Mouse (Mus musculus) ovary, postnatal 36 days (tissue): ENCODE results near the gene Uba5.
A peak's percentile ranks its signal among the peaks of the same experiment; 100 is the strongest.

Experiments
- DNase-seq: peaks from one replicate; pipeline ENCODE4 v3.0.0; 2022; ENCODE audit warnings: low spot score, mixed read lengths

The Uba5 gene

DNA sequence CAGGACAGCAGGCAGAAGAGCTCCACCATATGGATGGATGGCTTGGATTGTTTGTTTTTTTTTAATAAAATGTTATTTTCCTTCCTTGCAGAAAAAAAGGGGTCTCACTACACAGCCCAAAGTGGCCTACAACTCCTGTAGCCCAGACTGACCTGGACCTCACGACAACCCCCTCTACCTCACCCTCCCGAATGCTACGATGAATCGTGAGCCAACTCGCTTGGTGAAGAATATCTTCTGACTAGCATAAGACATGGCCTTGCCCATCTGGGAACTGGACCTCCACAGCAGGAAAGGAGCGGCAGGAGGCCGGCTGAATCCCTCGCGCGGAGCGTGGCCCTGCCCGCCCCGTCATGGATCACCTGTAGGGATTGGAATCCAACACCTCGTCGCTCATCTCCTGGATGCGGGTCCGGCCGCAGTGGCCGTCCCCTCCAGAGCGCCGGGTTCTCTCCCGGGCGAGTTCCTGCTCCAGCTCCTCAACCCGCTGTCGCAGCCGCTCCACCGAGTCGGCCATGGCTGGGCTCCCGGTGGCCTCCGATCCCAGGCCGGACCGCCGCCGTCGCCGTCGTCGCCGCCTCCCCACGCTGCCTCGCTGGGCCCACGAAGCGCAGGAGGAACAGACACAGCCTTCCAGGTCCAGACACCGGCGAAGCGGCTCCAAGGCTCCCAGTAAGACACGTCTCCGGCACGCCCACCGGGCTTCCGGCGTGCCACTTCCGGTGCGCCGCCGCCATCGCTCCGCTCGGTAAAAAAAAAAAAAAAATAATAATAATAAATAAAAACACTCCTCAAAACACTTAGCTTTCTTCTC lies at the start of gene Uba5:
TSS of gene Uba5 (minus strand) at position 705 of the 814 bp plus-strand sequence.
- DNase-seq, result peak; percentile 72

GRCm38 (mm10) chr9:104109151-104109550 lies 46.2 kb upstream of the Uba5 start:
- no peak for DNase-seq

DNA sequence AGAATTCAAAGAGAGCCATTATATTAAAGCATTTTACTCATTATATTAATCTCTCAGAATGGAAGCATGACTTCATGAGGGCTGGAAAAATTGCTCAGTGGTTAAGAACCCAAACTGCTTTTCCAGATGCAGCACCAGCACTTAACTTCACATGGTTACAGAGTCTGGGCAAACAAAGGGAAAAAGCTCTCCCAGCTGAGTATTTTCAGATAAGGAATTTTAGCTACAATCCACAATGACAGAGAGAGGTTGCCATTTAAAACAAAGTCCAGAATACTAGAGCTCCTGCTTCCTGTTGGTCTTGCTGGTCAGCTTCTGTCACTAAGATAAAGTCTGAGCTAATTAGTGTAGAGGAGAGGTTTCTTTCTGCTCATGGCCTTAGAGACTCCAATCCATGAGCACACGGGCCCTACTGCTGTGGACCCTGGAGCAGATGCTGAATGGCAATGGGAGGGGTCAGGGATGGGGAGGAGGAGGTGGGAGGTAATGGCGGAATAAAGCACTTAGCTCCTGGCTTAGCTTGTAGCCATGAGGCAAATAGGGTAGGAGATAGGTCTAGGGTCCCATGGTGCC lies 45.7 kb upstream of the Uba5 start:
- no peak for DNase-seq

DNA sequence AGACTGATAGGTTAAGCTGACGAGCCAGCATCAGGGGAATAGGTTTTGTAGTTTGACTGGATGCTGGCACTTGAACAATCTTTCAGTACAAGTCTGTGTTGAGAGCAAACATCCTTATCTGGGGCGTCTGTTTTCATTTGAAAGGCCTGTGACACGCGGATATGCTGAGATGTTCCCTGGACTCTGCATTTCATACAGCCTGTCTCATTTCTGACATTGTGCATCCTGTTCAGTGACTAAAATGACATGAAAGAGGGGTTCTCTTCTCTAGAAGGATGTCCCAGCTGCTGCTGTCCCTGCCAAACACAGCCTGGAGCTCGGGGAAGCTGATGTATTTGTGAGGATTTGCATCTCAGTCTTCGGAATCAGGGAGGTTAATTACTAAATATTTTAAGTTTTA lies 44.5 kb upstream of the Uba5 start:
- DNase-seq, result no peak

GRCm38 (mm10) chr9:104106930-104107329 lies 44.0 kb upstream of the Uba5 start:
- no peak for DNase-seq

DNA sequence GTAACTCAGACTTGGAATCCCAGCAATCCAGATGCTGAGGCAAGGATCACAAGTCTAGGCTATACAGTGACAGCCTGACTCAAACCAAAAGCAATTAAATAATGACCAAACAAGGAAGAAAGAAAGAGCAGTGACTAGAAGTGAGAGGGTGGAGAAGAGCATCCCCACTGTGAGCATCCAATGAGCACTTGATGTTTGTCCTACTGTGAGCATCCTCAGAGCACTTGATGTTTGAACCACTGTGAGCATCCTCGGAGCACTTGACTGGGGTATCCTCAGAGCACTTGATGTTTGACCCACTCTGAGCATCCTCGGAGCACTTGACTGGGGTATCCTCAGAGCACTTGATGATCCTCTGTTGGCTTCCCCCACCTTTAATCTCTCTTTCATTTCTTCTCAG lies 42.1 kb upstream of the Uba5 start:
- DNase-seq, result no peak

- DNase-seq, result no peak
Observed at GRCm38 (mm10) chr9:104102901-104103300, 40.0 kb upstream of the Uba5 start.

DNA sequence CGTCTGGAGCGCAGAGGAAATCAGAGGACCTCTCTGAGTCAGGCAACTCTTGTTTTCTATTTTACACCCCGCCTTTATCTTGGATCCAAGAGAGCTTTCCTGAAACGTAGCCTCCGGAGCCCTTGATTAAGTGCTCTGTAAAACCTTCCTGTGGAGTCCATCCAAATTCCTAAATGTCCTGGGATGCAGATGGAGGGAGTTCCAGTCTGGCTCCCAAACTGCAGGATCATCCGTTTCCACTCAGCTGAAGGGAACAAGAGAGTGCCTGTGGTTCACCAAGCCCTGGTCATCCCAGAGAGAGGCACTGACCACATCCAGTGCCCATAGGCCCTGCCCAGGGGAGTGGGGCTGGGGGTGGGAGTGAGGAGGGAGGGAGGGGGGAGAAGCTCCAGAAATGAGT lies 39.4 kb upstream of the Uba5 start:
- no peak for DNase-seq

DNA sequence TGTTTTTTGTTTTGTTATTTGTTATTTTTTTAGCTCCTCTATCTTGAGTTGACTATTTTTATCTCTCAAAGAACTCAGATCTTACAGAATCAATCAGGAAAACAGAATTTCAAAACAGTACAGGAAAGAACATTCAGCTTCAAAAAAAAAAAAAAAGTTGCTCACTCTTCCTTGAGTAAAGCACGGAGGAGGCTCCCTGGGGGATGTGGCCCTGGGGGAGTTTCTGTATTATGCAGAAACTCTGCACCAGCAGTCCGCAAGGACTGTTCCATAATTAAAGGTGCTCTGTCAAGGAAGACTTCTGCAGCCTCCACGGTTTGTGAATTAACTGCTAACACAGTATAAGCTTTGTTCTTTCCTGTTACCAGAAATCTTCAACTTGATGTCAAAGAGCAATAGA lies 38.5 kb upstream of the Uba5 start:
- DNase-seq, result no peak

GRCm38 (mm10) chr9:104100822-104101221 lies 37.9 kb upstream of the Uba5 start:
- no peak for DNase-seq

DNA sequence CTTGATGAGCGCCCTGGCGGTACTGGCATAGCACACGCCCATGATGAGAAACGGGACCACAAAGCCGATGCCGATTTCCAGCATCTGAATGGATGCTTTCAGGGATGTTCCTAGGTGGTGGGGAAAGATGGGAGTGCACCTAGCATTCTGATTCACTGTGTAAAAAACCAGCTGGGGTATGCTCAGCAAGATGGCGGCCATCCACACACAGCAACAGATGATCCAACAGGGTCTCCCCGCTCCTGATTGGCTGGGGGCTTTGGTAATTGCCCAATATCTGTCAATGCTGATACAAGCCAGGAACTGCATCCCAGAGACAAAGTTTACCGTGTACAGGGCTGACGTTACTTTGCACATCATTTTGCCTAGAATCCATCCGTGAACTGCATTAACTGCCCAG lies 36.1 kb upstream of the Uba5 start:
- no peak for DNase-seq

DNA sequence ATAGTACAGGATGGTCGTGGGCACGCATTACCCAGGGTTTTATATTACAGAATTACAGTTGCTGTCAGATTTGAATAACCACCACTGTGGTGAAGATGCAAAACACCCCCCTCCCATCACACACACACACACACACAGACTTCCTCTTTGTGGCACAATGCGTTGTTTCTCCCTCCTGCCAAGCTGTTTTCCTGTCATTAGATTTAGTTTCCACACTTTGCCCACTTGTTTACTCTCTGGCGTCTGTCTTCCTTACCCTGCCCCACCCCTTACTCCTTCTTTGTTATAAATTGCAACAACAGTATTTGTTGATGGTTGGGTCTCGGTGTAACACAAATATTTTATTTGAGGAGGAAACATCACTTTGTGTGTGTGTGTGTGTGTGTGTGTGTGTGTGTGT lies 35.3 kb upstream of the Uba5 start:
- no peak for DNase-seq

DNA sequence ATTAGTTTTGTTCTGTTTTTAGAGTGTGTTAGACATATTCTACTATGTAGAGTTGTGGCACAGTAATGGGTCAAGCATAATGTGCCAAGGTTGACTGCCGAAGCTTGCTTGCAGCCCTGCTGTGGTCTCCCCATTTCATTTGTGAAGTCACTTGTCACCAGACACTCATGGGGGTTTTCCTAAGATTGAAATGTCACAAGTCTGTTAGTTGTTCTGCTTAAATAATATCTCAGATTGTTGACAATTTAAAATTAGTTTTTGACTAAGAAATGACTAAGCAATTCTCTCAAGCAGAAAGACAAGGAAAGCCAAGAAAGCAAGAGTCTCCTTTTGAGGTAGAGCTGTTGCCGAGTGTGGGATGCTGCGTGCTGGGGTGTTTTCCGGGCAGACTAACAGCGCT lies 30.0 kb upstream of the Uba5 start:
- DNase-seq, result no peak

DNA sequence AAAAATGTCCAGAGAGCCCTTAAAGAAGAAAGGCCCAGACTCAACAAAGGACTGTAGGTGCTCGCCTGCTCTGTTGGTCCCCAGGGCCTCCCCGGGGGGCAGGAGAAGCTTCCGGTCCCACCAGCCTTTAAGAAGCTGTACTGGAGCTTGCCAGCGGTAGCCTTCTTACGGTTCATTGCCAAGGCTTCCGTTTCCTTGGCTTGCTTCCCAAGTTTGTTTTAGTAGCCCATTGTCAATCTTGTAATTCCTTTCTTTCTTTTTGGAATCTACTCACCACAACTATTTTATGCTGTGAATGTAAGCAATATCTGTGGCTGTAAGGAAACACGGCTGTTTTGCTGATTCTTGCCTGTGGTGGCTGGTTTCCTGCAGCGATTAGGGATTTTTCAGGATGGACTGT lies 25.6 kb upstream of the Uba5 start:
- DNase-seq, result peak; percentile 22

DNA sequence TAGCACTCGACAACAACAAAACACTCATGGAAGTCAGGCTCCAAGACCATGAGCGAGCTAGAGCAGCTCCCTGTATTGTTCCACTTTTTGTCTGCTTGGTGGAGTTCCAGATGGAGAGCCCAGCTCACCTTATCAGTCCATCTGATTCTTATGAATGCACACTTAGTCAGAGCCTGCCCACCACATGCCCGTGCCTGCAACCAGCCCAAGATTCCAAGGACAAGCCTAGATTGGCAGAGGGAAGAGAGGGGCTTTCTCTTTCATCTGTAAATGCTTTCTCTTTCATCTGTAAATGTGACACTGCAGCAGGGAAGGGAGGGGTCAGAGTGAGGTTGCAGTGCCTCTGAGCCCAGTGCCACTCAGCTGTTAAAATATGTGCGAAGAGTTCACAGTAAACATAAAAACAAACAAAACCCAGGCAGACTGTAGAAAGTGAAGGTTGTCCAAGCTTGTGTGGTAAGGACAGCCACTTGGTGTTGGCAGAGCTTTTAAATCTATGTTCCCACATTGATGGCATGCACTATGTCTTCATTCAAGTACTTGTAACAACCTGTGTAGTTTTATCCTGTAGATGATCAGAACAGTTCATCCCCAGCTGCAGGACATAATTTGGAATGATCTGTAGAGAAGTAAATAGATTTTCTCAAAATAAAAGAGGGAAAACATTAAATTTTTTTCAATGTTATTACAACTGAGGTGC lies 22.9 kb upstream of the Uba5 start:
- DNase-seq, result no peak

GRCm38 (mm10) chr9:104080038-104080437 lies 17.1 kb upstream of the Uba5 start:
- no peak for DNase-seq

- DNase-seq, result peak; percentile 46
Observed at GRCm38 (mm10) chr9:104079379-104079778, 16.4 kb upstream of the Uba5 start.

DNA sequence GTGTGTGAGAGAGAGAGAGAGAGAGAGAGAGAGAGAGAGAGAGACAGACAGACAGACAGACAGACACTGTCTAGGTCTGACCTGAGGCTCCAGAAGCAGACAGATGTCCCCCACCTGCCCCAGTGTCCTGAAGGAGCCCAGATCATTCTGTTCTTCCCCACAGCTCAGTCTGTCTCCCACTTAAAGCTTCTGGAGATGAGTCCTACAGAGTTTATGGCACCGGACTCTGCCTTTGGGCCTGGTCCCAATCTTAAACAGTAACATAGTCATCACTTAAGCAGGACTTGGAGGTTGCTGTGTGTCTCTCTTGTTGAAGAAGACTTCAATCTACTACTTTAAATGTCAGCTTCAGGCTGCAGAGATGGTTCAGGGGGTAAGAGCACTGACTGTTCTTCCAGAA lies 15.8 kb upstream of the Uba5 start:
- DNase-seq, result no peak

DNA sequence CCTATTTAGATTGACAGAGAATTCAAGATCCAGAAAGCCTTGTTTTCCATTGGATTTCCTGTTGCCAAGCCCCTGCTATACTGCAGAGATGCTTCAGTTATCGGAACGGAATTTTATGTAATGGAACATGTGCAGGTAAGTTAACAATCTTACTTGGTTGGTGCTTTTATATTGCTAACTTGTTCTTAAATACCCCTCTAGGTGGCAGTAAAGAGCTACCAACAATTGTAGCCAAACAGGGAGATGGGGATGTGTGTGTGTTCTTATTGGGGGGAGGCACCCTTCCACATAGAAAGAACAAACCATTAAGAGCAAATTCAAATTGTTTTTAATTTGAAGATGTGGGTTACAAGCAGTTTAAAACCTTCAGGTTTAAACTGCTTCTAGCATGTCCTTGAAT lies 12.9 kb upstream of the Uba5 start:
- DNase-seq, result no peak

DNA sequence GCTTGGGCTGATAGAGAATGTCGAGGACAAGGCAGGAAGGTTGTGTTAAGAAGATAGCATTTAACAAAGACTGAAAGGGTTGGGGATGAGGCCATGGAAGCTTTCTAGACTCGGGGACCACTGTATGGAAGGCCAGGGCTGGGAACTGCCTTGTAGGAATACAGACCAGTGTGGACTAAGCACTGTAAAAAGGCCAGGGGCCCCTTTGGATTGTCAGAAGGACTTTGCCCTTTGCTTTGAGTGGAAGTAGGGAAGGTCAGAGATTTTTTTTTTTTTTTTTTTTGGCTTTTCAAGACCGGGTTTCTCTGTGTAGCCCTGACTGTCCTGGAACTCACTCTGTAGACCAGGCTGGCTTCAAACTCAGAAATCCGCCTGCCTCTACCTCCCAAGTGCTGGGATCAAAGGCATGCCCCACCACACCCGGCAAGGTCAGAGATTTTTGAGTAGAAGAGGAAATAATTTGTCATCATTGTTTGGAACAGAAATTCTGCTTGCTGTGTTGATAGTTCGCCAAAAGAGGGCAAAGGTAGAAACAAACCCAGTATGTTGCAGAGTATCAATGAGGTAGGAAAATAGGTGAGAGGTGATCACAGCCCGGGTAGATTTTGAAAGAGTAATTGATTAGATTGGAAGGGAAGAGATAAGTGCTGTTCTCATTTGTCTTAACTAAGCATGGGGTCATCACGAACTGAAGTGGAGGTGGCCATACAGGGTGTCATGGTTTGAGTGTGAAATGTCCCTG lies 8.1 kb upstream of the Uba5 start:
- no peak for DNase-seq

DNA sequence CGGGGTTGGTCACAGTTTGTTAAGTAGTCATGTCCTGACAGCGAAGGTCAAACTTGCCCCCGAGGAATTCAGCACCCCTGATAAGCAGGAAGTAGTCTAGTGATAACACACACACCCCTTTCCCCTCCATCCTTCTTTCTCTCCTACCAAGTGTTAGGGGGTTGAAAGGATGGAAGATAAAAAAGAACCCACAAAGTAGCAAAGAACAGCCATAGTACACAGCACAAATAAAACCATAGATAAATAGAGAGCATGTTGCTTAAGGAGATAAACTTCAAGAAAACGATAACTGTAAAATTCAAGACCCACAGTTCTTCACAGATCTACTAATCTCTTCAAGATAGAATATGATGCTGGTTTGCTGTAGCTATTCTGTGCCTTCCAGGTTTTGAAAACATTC lies 7.3 kb upstream of the Uba5 start:
- no peak for DNase-seq

- DNase-seq, result no peak
Observed at GRCm38 (mm10) chr9:104064571-104064970, 1.6 kb upstream of the Uba5 start.
